Mouse (Mus musculus): ENCODE measurements around the gene Gadl1.

GRCm38 (mm10) chr9:115883413-115883812 is 25.8 kb upstream of the Gadl1 start:
- TF ChIP-seq GATA1 (IDR thresholded peaks at IDR 0.05; ENCODE audit: borderline replicate concordance, low read length): no peak
- no peak for TF ChIP-seq CTCF (IDR thresholded peaks at IDR 0.05; ENCODE audit: low read depth, low read length)
- no peak for TF ChIP-seq TAL1 (conservative IDR thresholded peaks at IDR 0.05; ENCODE audit: low read depth, low read length)
- TF ChIP-seq GATA2 (IDR thresholded peaks at IDR 0.05; ENCODE audit: borderline replicate concordance, low read depth, low read length): no peak
- TF ChIP-seq POLR2AphosphoS5 (IDR thresholded peaks at IDR 0.05; ENCODE audit: insufficient replicate concordance, low read depth, low read length): no peak

All from G1E (cell line).